Mouse (Mus musculus): ENCODE results near the gene Colec11.

DNA sequence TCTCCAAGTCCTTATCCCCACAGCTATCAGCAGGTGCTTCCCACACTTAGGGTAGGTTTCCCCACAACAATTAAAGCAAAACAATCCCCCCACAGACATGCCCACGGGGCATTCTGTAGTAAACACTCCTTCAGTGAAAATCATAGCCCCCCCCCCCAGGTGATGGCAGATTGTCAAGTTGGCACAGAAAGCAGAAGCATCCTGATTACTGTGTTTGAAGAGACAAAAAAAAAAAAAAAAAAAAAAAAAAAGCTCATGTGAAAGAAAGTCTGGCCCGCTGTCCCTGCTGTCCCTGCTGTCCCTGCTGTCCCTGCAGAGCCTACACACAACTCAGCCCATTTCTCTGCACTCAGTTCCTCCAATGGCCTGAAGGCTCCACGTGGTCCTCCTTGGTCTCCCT, 39.1 kb downstream of the Colec11 start:
- TF ChIP-seq CTCF (IDR thresholded peaks at IDR 0.05; ENCODE audit: extremely low read depth, insufficient read depth, insufficient read length, insufficient replicate concordance) (no peak), POLR2A (IDR thresholded peaks at IDR 0.05; ENCODE audit: low read depth, low read length) (no peak)

All from spleen, adult 2 months (tissue).